ENCODE assay signal across 8 mouse cellular contexts in the genomic region with DNA sequence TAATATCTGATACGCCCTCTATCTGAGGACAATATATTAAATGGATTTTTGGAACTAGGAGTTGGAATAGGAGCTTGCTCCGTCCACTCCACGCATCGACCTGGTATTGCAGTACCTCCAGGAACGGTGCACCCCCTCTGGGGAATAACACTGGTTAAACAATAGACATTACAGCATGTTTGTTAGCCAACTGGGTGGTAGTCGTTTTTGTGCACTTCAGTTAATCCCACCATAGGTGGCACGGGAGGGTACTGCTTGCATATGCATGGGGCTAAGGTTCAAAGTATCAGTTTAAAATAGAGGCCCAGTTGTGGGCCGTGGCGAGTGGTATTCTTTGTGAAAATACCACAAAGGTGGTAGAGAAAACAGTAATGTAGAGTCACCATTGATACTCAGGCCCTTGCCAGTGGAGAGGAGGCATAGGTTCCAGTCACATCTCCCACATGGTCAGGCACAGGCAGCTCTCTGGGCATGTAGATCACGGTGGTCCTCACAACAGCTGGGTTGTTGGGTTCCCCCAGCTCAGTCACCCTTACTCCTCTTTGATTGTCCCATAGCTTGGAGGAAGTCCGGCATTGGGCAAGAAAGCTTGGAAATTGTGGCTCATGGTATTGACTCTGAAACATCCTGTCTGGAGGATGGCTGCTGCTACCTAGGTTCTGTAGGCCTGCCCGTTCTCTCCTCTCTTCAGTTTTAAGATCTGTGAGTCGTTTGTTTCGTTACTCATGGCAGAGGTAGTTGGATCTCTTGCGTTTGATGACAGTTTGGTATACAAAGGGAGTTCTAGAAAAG. TPM values are rescaled to one million over a fixed set of nuclear protein-coding genes. Genes with fewer than 3 reads are reported as not detected.
DNase-seq lines count a peak whose midpoint lies in the region; ATAC-seq and TF ChIP-seq lines count a peak whose summit lies in the region.

No protein-coding gene starts in this region.

- TF ChIP-seq EP300 in heart, postnatal 0 days (IDR thresholded peaks at IDR 0.05; ENCODE audit: low read depth), result peak; percentile 45

- no peaks in the 10 kb centered on the region for H3K9me3 ChIP-seq in embryonic facial prominence, embryonic 12.5 days
- H3K9me3 ChIP-seq in heart, postnatal 0 days (replicated peaks; ENCODE audit: control insufficient read depth, low read length), result no peaks in the 10 kb centered on the region

- H3K36me3 ChIP-seq in embryonic facial prominence, embryonic 12.5 days, result no peaks in the 10 kb centered on the region
- no peaks in the 10 kb centered on the region for H3K36me3 ChIP-seq in heart, postnatal 0 days (replicated peaks; ENCODE audit: control insufficient read depth, insufficient read depth, low read length)

- peak overlapping the region; percentile 41 for H3K4me3 ChIP-seq in embryonic facial prominence, embryonic 12.5 days
- peak overlapping the region; percentile 52 for H3K4me3 ChIP-seq in heart, postnatal 0 days (ENCODE audit: low read depth, low read length)

- peak; percentile 99 for DNase-seq in ES-CJ7 (ENCODE audit: low read depth, low spot score)
- peak; percentile 59 for DNase-seq in adrenal gland, postnatal 10 days
- DNase-seq in heart, postnatal 0 days (ENCODE audit: low spot score), result peak; percentile 74
- peak; percentile 22 for DNase-seq in large intestine, adult 2 months (ENCODE audit: low read depth, low spot score)
- DNase-seq in lung, postnatal 14 days, result peak; percentile 15
- DNase-seq in retina, postnatal 7 days (ENCODE audit: low read depth, low spot score), result peak; percentile 37

- peak; percentile 92 for ATAC-seq in embryonic facial prominence, embryonic 12.5 days (ENCODE audit: insufficient number of reproducible peaks, insufficient read depth, low FRiP score, low TSS enrichment)
- peak; percentile 72 for ATAC-seq in heart, postnatal 0 days (ENCODE audit: insufficient read depth, low read depth)
- ATAC-seq in monocyte, adult 5-6 weeks (replicated peaks; ENCODE audit: insufficient number of reproducible peaks, low FRiP score, low TSS enrichment, poor library complexity, severe bottlenecking), result no peak

- H3K4me2 ChIP-seq in embryonic facial prominence, embryonic 12.5 days (replicated peaks), result peak overlapping the region; percentile 64
- peak overlapping the region; percentile 82 for H3K4me2 ChIP-seq in heart, postnatal 0 days (ENCODE audit: low read depth, low read length)

- 4% methylated on average over 15 of the region's 15 CpGs for WGBS in embryonic facial prominence, embryonic 12.5 days
- WGBS in heart, postnatal 0 days, result 5% methylated on average over 15 of the region's 15 CpGs
- 7% methylated on average over 15 of the region's 15 CpGs for WGBS in large intestine, adult 2 months

- TF ChIP-seq CTCF in heart, postnatal 0 days (IDR thresholded peaks at IDR 0.05; ENCODE audit: low read depth), result peak; percentile 1; the same call in 1 of the 2 replicates

- H3K27ac ChIP-seq in embryonic facial prominence, embryonic 12.5 days, result peak overlapping the region; percentile 91
- peak overlapping the region; percentile 90 for H3K27ac ChIP-seq in heart, postnatal 0 days (ENCODE audit: low read depth)

- H3K9ac ChIP-seq in embryonic facial prominence, embryonic 12.5 days, result no peak overlapping the region
- H3K9ac ChIP-seq in heart, postnatal 0 days (replicated peaks; ENCODE audit: low read depth, low read length), result peak overlapping the region; percentile 67

- H3K27me3 ChIP-seq in embryonic facial prominence, embryonic 12.5 days, result no peaks in the 10 kb centered on the region
- H3K27me3 ChIP-seq in heart, postnatal 0 days (ENCODE audit: control insufficient read depth, insufficient read depth, low read length), result no peaks in the 10 kb centered on the region

- peaks cover 5% of the 10 kb centered on the region; the same call in 1 of the 2 replicates for H3K4me1 ChIP-seq in embryonic facial prominence, embryonic 12.5 days
- H3K4me1 ChIP-seq in heart, postnatal 0 days (ENCODE audit: control insufficient read depth, insufficient read depth), result peaks cover 5% of the 10 kb centered on the region; the same call in 1 of the 2 replicates

RNA-seq across cellular contexts. Expression of a gene that starts 28.9 kb away (rescaled TPM):
- total RNA-seq in adrenal gland, postnatal 10 days (2021), result 10 to 100 TPM; 43.4 to 47.0 TPM
- polyA plus RNA-seq in embryonic facial prominence, embryonic 12.5 days (2016; fragmentation: Nextera tagmentation; extraction: Ambion mirVana), result 27.3 and 29.1 TPM in 2 replicates
- total RNA-seq in heart, postnatal 0 days (2014; rRNA removed; ENCODE audit: low replicate concordance), result 0.95 and 8.1 TPM in 2 replicates
- 31.1 and 31.7 TPM in 2 replicates for polyA plus RNA-seq in heart, postnatal 0 days (2015; fragmentation: Nextera tagmentation; extraction: Ambion mirVana)
- polyA plus RNA-seq in large intestine, adult 2 months (2012; rRNA removed), result 11.1 and 13.0 TPM in 2 replicates
- total RNA-seq in monocyte, adult 5-6 weeks (2017), result 0.58 to 1.9 TPM in 2 of 3 replicates, not detected in the other

RNA-seq across cellular contexts. Expression of a gene that starts 28.9 kb away (rescaled TPM):
- 1 to 10 TPM; 2.8 to 4.1 TPM for total RNA-seq in adrenal gland, postnatal 10 days (2021)
- 7.9 and 8.4 TPM in 2 replicates for polyA plus RNA-seq in embryonic facial prominence, embryonic 12.5 days (2016; fragmentation: Nextera tagmentation; extraction: Ambion mirVana)
- not detected in 2 replicates for total RNA-seq in heart, postnatal 0 days (2014; rRNA removed; ENCODE audit: low replicate concordance)
- 0.12 TPM in 1 of 2 replicates, not detected in the other for polyA plus RNA-seq in heart, postnatal 0 days (2015; fragmentation: Nextera tagmentation; extraction: Ambion mirVana)
- polyA plus RNA-seq in large intestine, adult 2 months (2012; rRNA removed), result 0.03 and 0.14 TPM in 2 replicates
- not detected in 3 replicates for total RNA-seq in monocyte, adult 5-6 weeks (2017)

RNA-seq across cellular contexts. Expression of a gene that starts 43.2 kb away (rescaled TPM):
- total RNA-seq in adrenal gland, postnatal 10 days (2021), result 10 to 100 TPM in 1 of 2 experiments, 1 to 10 TPM in 1; 7.7 to 12.3 TPM
- 13.3 and 15.6 TPM in 2 replicates for polyA plus RNA-seq in embryonic facial prominence, embryonic 12.5 days (2016; fragmentation: Nextera tagmentation; extraction: Ambion mirVana)
- 11.3 and 12.5 TPM in 2 replicates for total RNA-seq in heart, postnatal 0 days (2014; rRNA removed; ENCODE audit: low replicate concordance)
- polyA plus RNA-seq in heart, postnatal 0 days (2015; fragmentation: Nextera tagmentation; extraction: Ambion mirVana), result 8.6 and 9.5 TPM in 2 replicates
- 11.3 and 11.9 TPM in 2 replicates for polyA plus RNA-seq in large intestine, adult 2 months (2012; rRNA removed)
- 0.53 to 0.78 TPM (median 0.57 TPM) in 3 replicates for total RNA-seq in monocyte, adult 5-6 weeks (2017)

RNA-seq across cellular contexts. Expression of a gene that starts 52.0 kb away (rescaled TPM):
- 10 to 100 TPM; 13.0 to 15.8 TPM for total RNA-seq in adrenal gland, postnatal 10 days (2021)
- polyA plus RNA-seq in embryonic facial prominence, embryonic 12.5 days (2016; fragmentation: Nextera tagmentation; extraction: Ambion mirVana), result 55.4 and 60.2 TPM in 2 replicates
- total RNA-seq in heart, postnatal 0 days (2014; rRNA removed; ENCODE audit: low replicate concordance), result 12.6 and 14.5 TPM in 2 replicates
- polyA plus RNA-seq in heart, postnatal 0 days (2015; fragmentation: Nextera tagmentation; extraction: Ambion mirVana), result 12.9 and 13.9 TPM in 2 replicates
- 2.1 TPM in 2 replicates for polyA plus RNA-seq in large intestine, adult 2 months (2012; rRNA removed)
- 6.0 to 18.4 TPM (median 9.1 TPM) in 3 replicates for total RNA-seq in monocyte, adult 5-6 weeks (2017)

Comparison
In these comparisons a context has a peak if more than half of its experiments do, and no peak if none do; other contexts are left out.
1. DNase-seq: peak in every context shown above with its lines; median percentile 99 in ES-CJ7; 74 in heart, postnatal 0 days; 59 in adrenal gland, postnatal 10 days; 37 in retina, postnatal 7 days; 22 in large intestine, adult 2 months; 15 in lung, postnatal 14 days.